Mouse (Mus musculus): ENCODE measurements around the gene Farsb. TPM values are rescaled to one million over a fixed set of nuclear protein-coding genes. Genes with fewer than 3 reads are reported as not detected.

Farsb gene
- total and polyA plus RNA-seq, 3 experiments: 114 to 205 (median 180) TPM

DNA sequence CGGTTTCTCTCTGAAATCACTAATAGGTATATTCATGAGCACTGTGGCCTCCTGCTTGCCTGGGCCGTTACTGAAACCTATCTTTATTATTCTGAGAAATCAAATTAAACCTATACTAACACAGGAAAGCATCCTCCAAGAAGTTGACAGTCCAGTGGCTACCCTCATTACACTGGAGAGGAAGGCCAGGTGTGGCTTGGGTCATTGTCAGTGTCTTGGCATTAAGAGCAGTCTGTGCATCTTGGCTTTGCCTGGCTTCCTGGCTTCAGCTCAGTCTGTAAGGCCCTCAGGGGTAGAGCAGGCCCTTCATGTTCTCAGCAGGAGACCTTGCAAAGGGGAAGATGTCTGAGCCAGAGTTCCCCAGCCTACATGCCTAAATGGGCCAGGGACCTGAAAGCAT is 79.3 kb downstream of the Farsb start:
- no peaks in the 10 kb centered on the region for H3K9me3 ChIP-seq (replicated peaks; ENCODE audit: low read length)
- H3K79me2 ChIP-seq (replicated peaks; ENCODE audit: control insufficient read depth, extremely low read depth, insufficient read depth, poor library complexity, severe bottlenecking): no peaks in the 10 kb centered on the region
- no peak overlapping the region for H3K9ac ChIP-seq (ENCODE audit: insufficient read depth, low read depth)
- H3K4me3 ChIP-seq (replicated peaks in 1 of 3; ENCODE audit: low read depth in 2 of 3, low read length in 2 of 3, poor library complexity in 1 of 3): no peak overlapping the region
- dilution Hi-C loops (cut with MboI; ENCODE audit: extremely low pct_ligation_motif_present, extremely low pct_unique_long_range_greater_than_20kb, low sequenced_read_pairs) (no loop called here), in situ Hi-C loops (cut with MboI; ENCODE audit: low pct_ligation_motif_present, low pct_unique_long_range_greater_than_20kb, low sequenced_read_pairs) (loop anchor here (25.0 kb wide), 1 partner anchor 422 kb away; no protein-coding TSS in a partner anchor)
- H3K27me3 ChIP-seq (replicated peaks): no peaks in the 10 kb centered on the region
- H3K4me2 ChIP-seq (ENCODE audit: insufficient read depth, low read depth, poor library complexity, severe bottlenecking): no peak overlapping the region
- peaks cover 5 to 12% of the 10 kb centered on the region in 2 experiments for H3K36me3 ChIP-seq (replicated peaks in 1 of 2; ENCODE audit: control insufficient read depth in 1 of 2, insufficient read depth in 1 of 2, low read length in 1 of 2)
- no peak for DNase-seq (ENCODE audit: extremely low read depth)
- H3K27ac ChIP-seq (ENCODE audit: insufficient read depth, low read depth): no peak overlapping the region
- H3K4me1 ChIP-seq (ENCODE audit: control insufficient read depth in 1 of 2, insufficient read depth in 2 of 2): peaks cover 0 to 11% of the 10 kb centered on the region in 2 experiments; a peak in 2 of 4 replicates
- TF ChIP-seq MAX (IDR thresholded peaks at IDR 0.05; ENCODE audit: low read length): no peak
- TF ChIP-seq ZMIZ1 (IDR thresholded peaks at IDR 0.05; ENCODE audit: low read depth, low read length): no peak
- TF ChIP-seq ZKSCAN1 (IDR thresholded peaks at IDR 0.05; ENCODE audit: borderline replicate concordance, low read depth, low read length): no peak
- TF ChIP-seq RAD21 (IDR thresholded peaks at IDR 0.05; ENCODE audit: low read depth, low read length): no peak

DNA sequence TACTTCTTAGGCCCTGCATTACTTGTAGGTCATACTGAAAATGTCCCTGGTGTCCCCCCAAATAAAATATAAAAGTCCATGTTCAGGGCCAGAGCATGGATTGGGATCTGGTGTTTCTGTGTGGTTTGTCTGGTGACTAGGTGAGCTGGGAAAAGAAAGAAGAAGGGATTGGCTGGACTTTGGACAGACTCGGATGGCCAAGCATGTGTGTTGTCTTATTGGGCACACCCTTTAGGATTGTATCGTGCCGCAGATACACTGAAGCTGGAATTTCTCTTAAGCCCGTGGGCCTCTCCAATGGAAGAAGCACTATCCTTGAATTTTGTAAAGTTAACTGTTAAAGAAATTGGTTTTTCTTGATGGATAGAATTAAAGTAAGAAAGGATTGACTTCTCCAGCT is 87.3 kb downstream of the Farsb start:
- H3K79me2 ChIP-seq (replicated peaks; ENCODE audit: control insufficient read depth, extremely low read depth, insufficient read depth, poor library complexity, severe bottlenecking): no peaks in the 10 kb centered on the region
- H3K9ac ChIP-seq (ENCODE audit: insufficient read depth, low read depth): no peak overlapping the region
- H3K9me3 ChIP-seq (replicated peaks; ENCODE audit: low read length): no peaks in the 10 kb centered on the region
- in situ Hi-C loops (cut with MboI; ENCODE audit: low pct_ligation_motif_present, low pct_unique_long_range_greater_than_20kb, low sequenced_read_pairs): loop anchor here (25.0 kb wide), 1 partner anchor 414 kb away; no protein-coding TSS in a partner anchor
- TF ChIP-seq EP300 (IDR thresholded peaks at IDR 0.05; ENCODE audit: low read length): no peak
- no peak for TF ChIP-seq POLR2AphosphoS2 (IDR thresholded peaks at IDR 0.05; ENCODE audit: low read depth, low read length)
- TF ChIP-seq PAX5 (IDR thresholded peaks at IDR 0.05; ENCODE audit: low read length): no peak
- no peak for TF ChIP-seq TCF12 (IDR thresholded peaks at IDR 0.05; ENCODE audit: low read depth, low read length)
- TF ChIP-seq MAZ (IDR thresholded peaks at IDR 0.05; ENCODE audit: low read depth, low read length): no peak
- dilution Hi-C loops (cut with MboI; ENCODE audit: extremely low pct_ligation_motif_present, extremely low pct_unique_long_range_greater_than_20kb, low sequenced_read_pairs): no loop called here
- no peak overlapping the region for H3K27ac ChIP-seq (ENCODE audit: insufficient read depth, low read depth)
- no peak overlapping the region for H3K4me2 ChIP-seq (ENCODE audit: insufficient read depth, low read depth, poor library complexity, severe bottlenecking)
- DNase-seq (ENCODE audit: extremely low read depth): no peak
- no peak overlapping the region for H3K4me3 ChIP-seq (replicated peaks in 1 of 3; ENCODE audit: low read depth in 2 of 3, low read length in 2 of 3, poor library complexity in 1 of 3)
- no peaks in the 10 kb centered on the region for H3K36me3 ChIP-seq (replicated peaks in 1 of 2; ENCODE audit: control insufficient read depth in 1 of 2, insufficient read depth in 1 of 2, low read length in 1 of 2)
- no peaks in the 10 kb centered on the region for H3K27me3 ChIP-seq (replicated peaks)
- peaks cover 5 to 17% of the 10 kb centered on the region in 2 experiments; a peak in 2 of 4 replicates for H3K4me1 ChIP-seq (ENCODE audit: control insufficient read depth in 1 of 2, insufficient read depth in 2 of 2)

DNA sequence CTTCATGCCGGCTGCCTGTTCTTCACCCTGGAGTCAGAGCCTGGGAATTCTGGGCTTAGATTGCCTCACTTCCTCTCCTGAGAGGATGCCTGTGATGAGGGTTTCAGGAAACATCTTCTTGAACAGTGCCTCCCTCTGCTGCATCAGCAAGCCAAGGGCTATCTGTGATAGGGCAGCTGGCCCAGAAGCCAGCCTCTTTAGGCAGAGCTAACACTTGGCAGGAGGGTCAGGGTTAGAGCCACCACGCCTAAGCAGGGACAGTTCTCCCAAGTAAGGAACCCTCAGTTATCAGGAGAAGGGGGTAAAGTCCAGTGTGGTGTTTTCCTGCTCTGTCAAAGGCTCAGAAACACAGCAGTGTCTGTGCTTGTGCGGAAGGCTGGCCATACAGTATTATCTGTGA is 88.9 kb downstream of the Farsb start:
- H3K27ac ChIP-seq (ENCODE audit: insufficient read depth, low read depth): no peak overlapping the region
- H3K9me3 ChIP-seq (replicated peaks; ENCODE audit: low read length): no peaks in the 10 kb centered on the region
- dilution Hi-C loops (cut with MboI; ENCODE audit: extremely low pct_ligation_motif_present, extremely low pct_unique_long_range_greater_than_20kb, low sequenced_read_pairs): no loop called here
- no peak overlapping the region for H3K4me2 ChIP-seq (ENCODE audit: insufficient read depth, low read depth, poor library complexity, severe bottlenecking)
- in situ Hi-C loops (cut with MboI; ENCODE audit: low pct_ligation_motif_present, low pct_unique_long_range_greater_than_20kb, low sequenced_read_pairs): loop anchor here (25.0 kb wide), 1 partner anchor 412 kb away; no protein-coding TSS in a partner anchor
- peaks cover 5 to 21% of the 10 kb centered on the region in 2 experiments; a peak in 2 of 4 replicates for H3K4me1 ChIP-seq (ENCODE audit: control insufficient read depth in 1 of 2, insufficient read depth in 2 of 2)
- no peaks in the 10 kb centered on the region for H3K36me3 ChIP-seq (replicated peaks in 1 of 2; ENCODE audit: control insufficient read depth in 1 of 2, insufficient read depth in 1 of 2, low read length in 1 of 2)
- TF ChIP-seq MAFK (IDR thresholded peaks at IDR 0.05; ENCODE audit: insufficient replicate concordance, low read length) (no peak), PAX5 (IDR thresholded peaks at IDR 0.05; ENCODE audit: low read length) (no peak), ETS1 (conservative IDR thresholded peaks at IDR 0.05; ENCODE audit: low read depth, low read length) (no peak), GABPA (IDR thresholded peaks at IDR 0.05; ENCODE audit: insufficient replicate concordance, low read depth, low read length) (no peak), USF2 (conservative IDR thresholded peaks at IDR 0.05; ENCODE audit: low read depth, low read length) (no peak)
- H3K9ac ChIP-seq (ENCODE audit: insufficient read depth, low read depth): no peak overlapping the region
- H3K4me3 ChIP-seq (replicated peaks in 1 of 3; ENCODE audit: low read depth in 2 of 3, low read length in 2 of 3, poor library complexity in 1 of 3): no peak overlapping the region
- no peaks in the 10 kb centered on the region for H3K79me2 ChIP-seq (replicated peaks; ENCODE audit: control insufficient read depth, extremely low read depth, insufficient read depth, poor library complexity, severe bottlenecking)
- no peak for DNase-seq (ENCODE audit: extremely low read depth)
- no peaks in the 10 kb centered on the region for H3K27me3 ChIP-seq (replicated peaks)
